Mouse (Mus musculus): ENCODE results near the gene Mcur1.
A peak's percentile ranks its signal among the peaks of the same experiment; 100 is the strongest.

DNA sequence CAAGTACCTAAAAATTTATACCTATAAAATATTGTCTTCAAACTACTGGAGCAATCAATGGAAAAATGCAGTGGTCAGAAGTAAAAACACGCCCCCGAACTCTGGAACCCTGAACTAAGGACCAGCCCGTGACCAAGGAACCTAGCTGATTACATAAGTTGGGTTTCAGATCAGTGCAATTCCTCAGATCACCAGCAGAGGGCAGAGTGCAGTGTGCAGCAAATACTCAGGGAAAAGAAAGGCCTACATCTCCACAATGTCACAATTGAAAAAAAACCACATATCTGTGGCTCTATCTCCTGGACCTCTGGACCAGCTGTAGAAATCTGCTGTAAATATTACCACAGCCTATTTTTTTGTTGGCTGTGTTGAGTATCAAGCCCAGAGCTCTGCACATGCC is 13.1 kb downstream of the Mcur1 start:
- peak; percentile 92 for TF ChIP-seq CTCF (IDR thresholded peaks at IDR 0.05; ENCODE audit: low read depth)
- TF ChIP-seq EP300 (IDR thresholded peaks at IDR 0.05; ENCODE audit: low read depth), result no peak

Measured in liver, embryonic 14.5 days (tissue).